Mouse (Mus musculus) natural killer cell, adult 2 months (primary cell): ENCODE measurements around the gene Gm7579.
"Not testable (repeated sequence)": the region's sequence is repeated elsewhere in the genome, so short reads cannot be mapped to it uniquely, and the experiment has no call there.

Source experiments
- DNase-seq, 2 experiments: peaks; one replicate each; pipeline ENCODE4 v3.0.0; 2022; ENCODE audit warnings: low spot score in 2 of 2

Gene Gm7579

GRCm38 (mm10) chr7:142211559-142211958, at the start of gene Gm7579:
Gene Gm7579, plus strand, starts transcription at chr7:142211859.
- DNase-seq, result no peak

DNA sequence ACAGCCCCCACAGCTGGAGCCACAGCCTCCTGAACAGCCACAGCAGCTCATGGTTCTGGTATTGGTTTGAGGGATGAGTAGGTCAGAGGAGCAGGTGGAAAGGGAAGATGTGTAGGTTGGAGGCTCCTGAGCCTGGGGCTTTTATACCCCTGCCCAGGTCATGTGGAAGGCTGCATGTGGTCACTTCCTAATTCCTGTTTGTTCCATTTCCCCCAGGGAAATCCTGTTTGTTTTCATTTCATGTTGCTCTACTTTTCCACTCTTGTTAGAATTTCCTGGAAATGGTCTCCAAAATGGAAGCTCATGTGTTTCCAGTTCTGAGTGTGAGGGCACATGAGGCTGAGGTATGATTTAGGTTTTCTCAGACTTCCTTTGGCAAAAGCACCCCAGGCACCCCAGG, 46.0 kb upstream of the Gm7579 start, which contains the start of gene Gm4553:
Gm4553 (minus strand) TSS at position 101 of the 400 bp plus-strand sequence.
- not testable (repeated sequence) for DNase-seq

DNA sequence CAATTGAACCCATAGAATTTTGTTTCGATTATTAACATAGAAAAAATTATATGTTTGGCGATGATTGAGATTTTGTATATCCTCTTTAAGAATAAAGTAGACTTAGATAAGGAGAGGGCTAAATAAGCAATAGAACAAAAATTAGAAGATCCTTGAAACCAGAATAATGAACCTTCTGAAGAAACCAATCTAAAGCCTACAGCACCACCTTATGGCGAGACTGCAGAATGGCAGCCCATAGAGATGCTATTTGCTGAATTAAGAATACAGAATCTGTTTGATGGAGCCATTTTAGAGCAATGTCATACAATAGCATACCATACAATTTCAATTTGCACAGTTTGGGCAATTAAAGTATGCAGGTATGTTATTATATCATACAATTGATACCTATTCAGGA, 41.8 kb upstream of the Gm7579 start:
- no peak for DNase-seq

DNA sequence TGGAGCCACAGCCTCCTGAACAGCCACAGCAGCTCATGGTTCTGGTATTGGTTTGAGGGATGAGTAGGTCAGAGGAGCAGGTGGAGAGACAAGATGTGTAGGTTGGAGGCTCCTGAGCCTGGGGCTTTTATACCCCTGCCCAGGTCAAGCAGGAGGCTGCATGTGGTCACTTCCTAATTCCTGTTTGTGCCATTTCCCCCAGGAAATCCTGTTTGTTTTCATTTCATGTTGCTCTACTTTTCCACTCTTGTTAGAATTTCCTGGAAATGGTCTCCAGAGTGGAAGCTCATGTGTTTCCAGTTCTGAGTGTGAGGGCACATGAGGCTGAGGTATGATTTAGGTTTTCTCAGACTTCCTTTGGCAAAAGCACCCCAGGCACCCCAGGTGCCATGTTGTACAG, 35.8 kb upstream of the Gm7579 start, which contains the start of gene Krtap5-2:
Krtap5-2 (minus strand) TSS at position 101 of the 400 bp plus-strand sequence.
- not testable (repeated sequence) for DNase-seq

GRCm38 (mm10) chr7:142178685-142179084, 33.0 kb upstream of the Gm7579 start:
- DNase-seq, result no peak

DNA sequence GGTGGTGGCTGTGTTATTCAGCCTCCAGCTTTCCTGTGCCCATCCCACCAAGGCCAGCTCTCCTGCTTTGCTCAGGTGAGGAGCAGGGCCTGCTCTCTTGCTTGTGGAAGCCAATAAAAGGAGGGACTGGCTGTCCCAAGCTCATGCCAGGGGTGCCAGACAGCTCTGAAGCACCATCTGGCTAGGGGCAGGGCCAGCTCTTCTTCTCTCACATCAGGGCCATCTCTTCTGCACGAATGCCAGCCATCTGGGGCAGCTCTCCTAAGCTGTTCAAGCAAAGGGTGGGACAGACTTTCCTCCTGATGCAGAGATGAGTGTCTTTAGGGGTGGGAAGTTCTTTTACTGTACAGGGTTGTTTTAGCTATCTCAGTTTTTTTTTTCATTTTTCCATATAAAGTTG, 30.6 kb upstream of the Gm7579 start:
- DNase-seq, result no peak

DNA sequence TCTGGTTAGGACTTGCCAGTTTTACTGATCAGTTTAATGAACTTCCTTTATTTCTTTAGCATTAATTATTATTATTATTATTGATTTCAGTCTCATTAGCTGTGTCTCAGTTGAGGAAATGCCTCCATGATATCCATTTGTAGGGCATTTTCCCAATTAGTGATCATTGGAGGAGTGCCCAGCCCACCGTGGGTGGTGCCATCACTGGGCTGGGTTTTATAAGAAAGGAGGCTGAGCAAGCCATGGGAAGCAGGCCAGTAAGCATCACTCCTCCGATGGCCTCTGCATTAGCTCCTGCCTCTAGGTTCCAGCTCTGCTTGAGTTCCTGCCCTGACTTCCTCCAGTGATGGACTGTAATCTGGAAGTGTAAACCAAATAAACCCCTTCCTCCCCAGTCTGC, 23.5 kb upstream of the Gm7579 start:
- DNase-seq, result no peak

DNA sequence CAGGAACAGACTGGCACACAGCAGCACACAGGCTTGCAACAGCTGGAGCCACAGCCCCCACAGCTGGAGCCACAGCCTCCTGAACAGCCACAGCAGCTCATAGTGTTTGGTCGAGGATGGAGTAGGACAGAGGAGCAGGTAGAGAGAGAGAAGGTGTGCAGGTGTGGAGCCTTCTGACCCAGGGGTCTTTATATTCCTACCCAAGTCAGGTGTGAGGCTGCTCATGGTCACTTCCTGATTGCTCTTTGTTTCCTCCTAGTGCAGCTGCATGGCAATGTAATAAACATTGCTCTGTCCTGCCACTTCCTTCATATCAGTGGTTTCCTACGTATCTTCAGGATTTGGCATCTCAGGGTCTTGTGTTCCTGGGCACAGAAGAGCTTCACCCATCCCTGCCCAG, 21.4 kb upstream of the Gm7579 start, which contains the start of gene Gm10153:
Gm10153 (minus strand) TSS at position 101 of the 400 bp plus-strand sequence.
- no peak for DNase-seq

DNA sequence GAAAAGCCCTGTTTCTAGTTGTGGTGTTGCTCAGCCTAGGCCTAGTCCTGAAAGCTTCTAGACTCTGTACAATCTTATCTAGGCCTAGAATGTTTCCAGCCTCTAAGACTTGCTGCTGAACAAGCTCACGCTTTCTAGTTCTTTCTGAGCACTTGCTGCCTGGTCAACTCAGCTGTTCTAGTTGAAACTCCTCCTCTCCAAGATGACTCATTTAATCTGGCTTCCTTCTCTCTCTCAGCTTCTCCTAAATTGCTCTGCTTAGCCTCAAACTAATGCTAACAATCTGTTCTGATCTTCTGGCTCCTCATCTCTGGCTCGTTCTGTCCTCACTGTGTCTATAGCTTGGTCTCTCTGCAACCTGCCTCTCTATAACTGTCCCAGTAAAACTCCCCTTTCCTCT, 12.9 kb upstream of the Gm7579 start:
- DNase-seq, result no peak

DNA sequence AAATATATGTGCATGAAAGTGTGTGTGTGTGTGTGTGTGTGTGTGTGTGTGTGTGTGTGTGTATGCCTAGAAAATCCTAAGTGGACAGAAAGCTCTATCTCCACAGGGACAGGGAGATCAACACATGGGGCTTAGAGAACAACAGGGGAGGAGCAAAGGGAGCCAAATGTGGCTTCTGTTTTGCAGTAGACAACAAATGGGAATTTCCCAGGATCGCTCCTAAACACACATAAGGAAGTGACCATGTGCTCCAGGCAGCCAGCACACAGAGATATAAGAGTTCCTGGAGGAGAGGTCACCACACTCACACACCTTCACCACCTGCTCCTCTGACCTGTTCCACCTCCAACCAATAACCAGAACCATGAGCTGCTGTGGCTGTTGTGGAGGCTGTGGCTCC, 10.6 kb upstream of the Gm7579 start, which contains the start of gene Krtap5-3:
Krtap5-3 (plus strand) TSS at position 301 of the 400 bp plus-strand sequence.
- no peak for DNase-seq

DNA sequence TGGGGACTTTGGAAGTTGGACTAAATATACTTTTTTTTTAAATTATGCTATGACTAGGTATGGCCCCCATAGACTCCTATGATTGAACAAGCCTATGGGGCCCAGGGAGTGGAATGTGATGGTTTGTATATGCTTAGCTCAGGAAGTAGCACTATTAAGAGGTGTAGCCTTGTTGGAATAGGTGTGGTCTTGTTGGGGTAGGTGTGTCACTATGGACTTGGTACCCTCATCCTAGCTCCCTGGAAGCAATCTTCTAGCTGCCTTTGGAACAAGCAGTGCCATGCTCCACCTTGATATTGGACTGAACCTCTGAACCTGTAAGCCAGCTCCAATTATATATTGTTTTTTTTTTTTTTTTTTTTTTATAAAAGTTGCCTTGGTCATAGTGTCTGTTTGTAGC, 6.2 kb upstream of the Gm7579 start:
- DNase-seq, result no peak

- DNase-seq, result not testable (repeated sequence)
Observed at GRCm38 (mm10) chr7:142206891-142207290, 4.8 kb upstream of the Gm7579 start.

GRCm38 (mm10) chr7:142212136-142212535, 477 bp downstream of the Gm7579 start:
- not testable (repeated sequence) for DNase-seq

GRCm38 (mm10) chr7:142224518-142224917, 12.9 kb downstream of the Gm7579 start:
- no peak for DNase-seq

GRCm38 (mm10) chr7:142229871-142230270, 18.2 kb downstream of the Gm7579 start, which contains the start of gene Krtap5-5:
Gene Krtap5-5, minus strand, starts transcription at chr7:142229971.
- not testable (repeated sequence) for DNase-seq

GRCm38 (mm10) chr7:142231540-142231939, 19.9 kb downstream of the Gm7579 start:
- no peak for DNase-seq

DNA sequence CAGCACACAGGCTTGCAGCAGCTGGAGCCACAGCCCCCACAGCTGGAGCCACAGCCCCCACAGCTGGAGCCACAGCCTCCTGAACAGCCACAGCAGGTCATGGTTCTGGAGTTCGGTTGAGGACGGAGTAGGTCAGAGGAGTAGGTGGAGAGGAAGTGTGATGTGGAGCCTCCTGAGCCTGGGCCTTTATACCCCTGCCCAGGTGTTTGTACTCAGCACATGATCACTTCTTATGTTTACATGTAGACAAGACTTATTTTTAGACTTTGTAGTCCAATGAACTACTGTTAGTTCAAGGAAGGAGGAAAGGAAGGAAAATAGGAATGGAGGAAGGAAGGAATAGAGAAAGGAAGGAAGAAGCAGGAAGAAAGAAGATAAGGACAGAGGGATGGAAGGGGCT, 29.3 kb downstream of the Gm7579 start, which contains the start of gene Gm40460:
Gm40460 (minus strand) TSS at position 101 of the 400 bp plus-strand sequence.
- DNase-seq, result no peak

DNA sequence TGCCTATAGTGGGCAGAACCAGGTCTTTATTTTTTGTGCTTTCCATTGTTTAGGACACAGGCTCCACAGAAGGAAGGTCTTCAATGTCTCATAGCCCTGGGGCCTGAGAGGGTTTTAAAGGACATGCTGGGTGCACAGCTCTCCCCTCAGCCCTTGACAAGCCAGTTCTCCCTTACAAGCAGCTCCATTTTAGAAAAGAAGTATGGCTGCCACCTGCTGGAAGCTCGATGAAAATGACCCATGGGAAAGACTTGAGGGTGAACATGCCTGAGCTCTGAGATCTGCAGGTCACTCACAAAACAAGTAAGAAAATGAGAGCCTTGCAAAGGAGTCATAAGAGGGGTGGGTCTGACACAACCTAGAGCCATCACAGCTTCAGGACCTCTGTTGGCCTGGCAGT, 38.2 kb downstream of the Gm7579 start:
- DNase-seq, result no peak

DNA sequence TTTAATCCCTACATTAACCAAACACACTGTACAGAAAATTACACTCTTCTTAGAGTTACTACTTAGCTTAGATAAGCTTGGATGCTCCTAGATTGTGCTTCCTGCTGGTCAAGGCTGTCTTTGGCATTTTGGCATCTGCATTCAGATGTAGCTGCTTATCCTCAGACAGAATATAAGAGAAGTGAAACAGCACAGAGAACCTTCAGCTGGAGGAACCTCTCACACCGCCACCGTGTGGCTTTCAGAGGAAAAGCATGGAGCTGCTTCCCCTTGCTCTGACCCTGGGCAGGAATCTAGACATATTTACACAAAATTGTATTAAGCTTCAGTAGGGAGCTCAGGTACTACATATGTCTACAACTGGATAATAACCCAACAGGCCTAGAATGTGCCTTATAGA, 43.9 kb downstream of the Gm7579 start:
- DNase-seq, result peak in 1 of 2 experiments; percentile 7

GRCm38 (mm10) chr7:142258254-142258653, 46.6 kb downstream of the Gm7579 start, which contains the start of gene Gm2431:
Gene Gm2431, minus strand, starts transcription at chr7:142258354.
- not testable (repeated sequence) for DNase-seq
